Mouse (Mus musculus): ENCODE results near the gene Ddx41. TPM values are rescaled to one million over a fixed set of nuclear protein-coding genes. Genes with fewer than 3 reads are reported as not detected.

Gene Ddx41
- total and polyA plus RNA-seq, 2 experiments from 2014 or later, result 16.3 to 30.4 TPM

DNA sequence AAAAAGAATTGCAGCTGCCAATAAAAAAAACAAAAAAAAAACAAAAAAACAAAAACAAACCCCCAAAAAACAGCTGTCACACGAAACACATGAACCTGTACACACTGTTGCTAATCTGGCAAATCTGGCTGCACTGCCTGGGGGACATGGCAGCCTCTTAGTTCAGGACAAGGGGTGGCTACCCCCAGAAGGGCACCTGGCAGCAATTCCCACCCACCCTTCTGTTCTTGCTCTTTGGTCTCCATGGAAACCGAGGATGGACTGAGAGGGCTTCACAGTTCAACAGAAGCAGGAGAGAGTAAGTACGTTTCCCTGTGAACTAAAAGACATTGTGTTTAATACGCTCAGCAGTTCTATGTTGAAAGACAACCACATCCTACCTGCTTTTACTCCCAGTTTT is 40.8 kb downstream of the Ddx41 start:
- Histone ChIP-seq H3K9me3 (replicated peaks; ENCODE audit: control insufficient read depth, low read length) (no peaks in the 10 kb centered on the region), H3K27ac (ENCODE audit: low read depth) (no peak overlapping the region), H3K36me3 (replicated peaks; ENCODE audit: control insufficient read depth, insufficient read depth, low read length) (peaks cover 17% of the 10 kb centered on the region), H3K4me1 (ENCODE audit: control insufficient read depth, insufficient read depth) (peaks cover 9% of the 10 kb centered on the region; the same call in 1 of the 2 replicates), H3K27me3 (ENCODE audit: control insufficient read depth, insufficient read depth, low read length) (peaks cover 67% of the 10 kb centered on the region), H3K4me2 (ENCODE audit: low read depth, low read length) (no peak overlapping the region), H3K9ac (replicated peaks; ENCODE audit: low read depth, low read length) (no peak overlapping the region), H3K4me3 (ENCODE audit: low read depth, low read length) (no peak overlapping the region)
- DNase-seq (ENCODE audit: low spot score), result no peak
- TF ChIP-seq EP300 (IDR thresholded peaks at IDR 0.05; ENCODE audit: low read depth) (no peak), CTCF (IDR thresholded peaks at IDR 0.05; ENCODE audit: low read depth) (no peak)
- 48% methylated on average over 4 of the region's 4 CpGs for WGBS
- ATAC-seq (ENCODE audit: insufficient read depth, low read depth), result no peak

DNA sequence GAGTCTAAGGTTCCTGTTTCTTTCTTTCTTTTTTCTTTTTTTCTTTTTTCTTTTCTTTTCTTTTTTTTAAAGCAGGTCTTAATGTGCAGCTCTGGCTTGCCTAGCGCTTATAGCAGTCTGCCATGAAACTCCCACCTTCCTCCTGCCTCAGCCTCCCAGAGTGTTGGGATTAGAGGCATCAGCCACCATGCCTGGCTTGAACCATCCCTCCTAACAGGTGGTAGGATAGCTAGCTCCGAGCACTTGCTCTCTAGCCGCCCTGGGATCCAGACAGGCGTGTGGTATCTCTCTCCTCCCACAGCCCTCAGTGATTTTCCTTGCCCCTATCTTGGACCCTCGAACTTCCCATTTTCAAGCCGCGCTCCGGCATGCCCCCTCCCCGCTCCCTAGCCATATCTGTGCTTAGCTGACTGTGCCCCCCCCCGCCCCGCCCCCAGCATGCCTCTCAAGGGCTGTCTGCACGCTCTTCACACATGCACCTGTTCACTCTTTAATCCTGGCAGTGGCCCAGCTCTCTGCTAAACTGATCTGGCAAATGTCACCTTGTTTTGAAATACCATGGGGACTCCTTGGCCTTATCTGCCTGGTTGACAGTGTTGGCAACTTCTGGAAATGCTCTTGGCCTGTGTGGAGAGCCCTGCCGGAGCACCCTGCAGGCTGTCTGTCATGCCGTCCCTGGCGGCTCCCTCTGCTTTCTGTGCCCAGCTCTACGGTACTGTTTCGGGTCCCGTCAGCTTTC is 41.4 kb downstream of the Ddx41 start:
- ATAC-seq (ENCODE audit: insufficient read depth, low read depth), result peak; percentile 91
- 9% methylated on average over 18 of the region's 18 CpGs for WGBS
- DNase-seq (ENCODE audit: low spot score), result peak; percentile 95
- peak; percentile 91 for TF ChIP-seq EP300 (IDR thresholded peaks at IDR 0.05; ENCODE audit: low read depth)
- no peak for TF ChIP-seq CTCF (IDR thresholded peaks at IDR 0.05; ENCODE audit: low read depth)
- H3K27ac ChIP-seq (ENCODE audit: low read depth), result no peak overlapping the region
- H3K4me3 ChIP-seq (ENCODE audit: low read depth, low read length), result no peak overlapping the region
- H3K4me1 ChIP-seq (ENCODE audit: control insufficient read depth, insufficient read depth), result peaks cover 9% of the 10 kb centered on the region; the same call in 1 of the 2 replicates
- peaks cover 15% of the 10 kb centered on the region for H3K36me3 ChIP-seq (replicated peaks; ENCODE audit: control insufficient read depth, insufficient read depth, low read length)
- H3K9ac ChIP-seq (replicated peaks; ENCODE audit: low read depth, low read length), result no peak overlapping the region
- peaks cover 65% of the 10 kb centered on the region for H3K27me3 ChIP-seq (ENCODE audit: control insufficient read depth, insufficient read depth, low read length)
- H3K4me2 ChIP-seq (ENCODE audit: low read depth, low read length), result no peak overlapping the region; the same call in 1 of the 2 replicates
- no peaks in the 10 kb centered on the region for H3K9me3 ChIP-seq (replicated peaks; ENCODE audit: control insufficient read depth, low read length)

DNA sequence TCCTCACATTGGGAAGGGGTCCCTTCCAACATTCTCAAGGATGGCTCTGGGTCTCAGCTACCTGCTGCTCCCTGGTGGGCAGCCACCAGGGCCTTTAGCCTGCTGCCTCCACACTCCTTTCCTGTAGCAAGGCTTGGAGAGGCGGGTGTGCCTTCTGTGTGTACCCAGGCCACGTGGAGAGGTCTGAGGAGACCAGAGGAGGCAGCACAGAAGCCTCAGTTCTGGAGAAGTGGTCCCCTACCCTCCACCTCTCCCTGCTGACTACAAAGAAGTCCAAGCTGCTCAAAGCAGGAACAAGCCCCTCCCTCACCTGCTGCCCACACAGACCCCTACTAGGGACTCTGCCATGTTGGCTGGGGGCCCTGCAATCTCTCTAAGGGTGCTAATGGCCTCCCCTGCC is 42.2 kb downstream of the Ddx41 start:
- H3K9me3 ChIP-seq (replicated peaks; ENCODE audit: control insufficient read depth, low read length), result no peaks in the 10 kb centered on the region
- WGBS, result 14% methylated on average over 2 of the region's 2 CpGs
- no peak for DNase-seq (ENCODE audit: low spot score)
- H3K9ac ChIP-seq (replicated peaks; ENCODE audit: low read depth, low read length), result no peak overlapping the region
- H3K4me2 ChIP-seq (ENCODE audit: low read depth, low read length), result no peak overlapping the region
- peaks cover 68% of the 10 kb centered on the region for H3K27me3 ChIP-seq (ENCODE audit: control insufficient read depth, insufficient read depth, low read length)
- H3K4me3 ChIP-seq (ENCODE audit: low read depth, low read length), result no peak overlapping the region
- H3K27ac ChIP-seq (ENCODE audit: low read depth), result no peak overlapping the region
- TF ChIP-seq CTCF (IDR thresholded peaks at IDR 0.05; ENCODE audit: low read depth) (no peak), EP300 (IDR thresholded peaks at IDR 0.05; ENCODE audit: low read depth) (no peak)
- H3K4me1 ChIP-seq (ENCODE audit: control insufficient read depth, insufficient read depth), result peaks cover 9% of the 10 kb centered on the region; the same call in 1 of the 2 replicates
- H3K36me3 ChIP-seq (replicated peaks; ENCODE audit: control insufficient read depth, insufficient read depth, low read length), result peaks cover 15% of the 10 kb centered on the region
- no peak for ATAC-seq (ENCODE audit: insufficient read depth, low read depth)

- H3K27me3 ChIP-seq (ENCODE audit: control insufficient read depth, insufficient read depth, low read length), result peaks cover 87% of the 10 kb centered on the region
- WGBS, result 1% methylated on average over 34 of the region's 83 CpGs
- TF ChIP-seq CTCF (IDR thresholded peaks at IDR 0.05; ENCODE audit: low read depth), result no peak
- peak within 1 kb of the TSS; percentile 78 for H3K27ac ChIP-seq (ENCODE audit: low read depth)
- H3K4me2 ChIP-seq (ENCODE audit: low read depth, low read length), result peak within 1 kb of the TSS; percentile 77
- H3K9ac ChIP-seq (replicated peaks; ENCODE audit: low read depth, low read length), result peak within 1 kb of the TSS; percentile 80
- no peaks in the 10 kb centered on the region for H3K9me3 ChIP-seq (replicated peaks; ENCODE audit: control insufficient read depth, low read length)
- H3K4me3 ChIP-seq (ENCODE audit: low read depth, low read length), result peak within 1 kb of the TSS; percentile 74
- H3K4me1 ChIP-seq (ENCODE audit: control insufficient read depth, insufficient read depth), result 0 out of 2 replicates have a peak, but pooled peaks cover 4% of the 10 kb centered on the region
- DNase-seq (ENCODE audit: low spot score), result peak; percentile 39
- ATAC-seq (ENCODE audit: insufficient read depth, low read depth), result peak; percentile 74
- H3K36me3 ChIP-seq (replicated peaks; ENCODE audit: control insufficient read depth, insufficient read depth, low read length), result no peaks in the 10 kb centered on the region
Measured at GRCm38 (mm10) chr13:55487578-55488498, 48.6 kb downstream of the Ddx41 start, which contains the start of gene Dbn1. Gene Dbn1 (minus strand): TSS chr13:55488111.

DNA sequence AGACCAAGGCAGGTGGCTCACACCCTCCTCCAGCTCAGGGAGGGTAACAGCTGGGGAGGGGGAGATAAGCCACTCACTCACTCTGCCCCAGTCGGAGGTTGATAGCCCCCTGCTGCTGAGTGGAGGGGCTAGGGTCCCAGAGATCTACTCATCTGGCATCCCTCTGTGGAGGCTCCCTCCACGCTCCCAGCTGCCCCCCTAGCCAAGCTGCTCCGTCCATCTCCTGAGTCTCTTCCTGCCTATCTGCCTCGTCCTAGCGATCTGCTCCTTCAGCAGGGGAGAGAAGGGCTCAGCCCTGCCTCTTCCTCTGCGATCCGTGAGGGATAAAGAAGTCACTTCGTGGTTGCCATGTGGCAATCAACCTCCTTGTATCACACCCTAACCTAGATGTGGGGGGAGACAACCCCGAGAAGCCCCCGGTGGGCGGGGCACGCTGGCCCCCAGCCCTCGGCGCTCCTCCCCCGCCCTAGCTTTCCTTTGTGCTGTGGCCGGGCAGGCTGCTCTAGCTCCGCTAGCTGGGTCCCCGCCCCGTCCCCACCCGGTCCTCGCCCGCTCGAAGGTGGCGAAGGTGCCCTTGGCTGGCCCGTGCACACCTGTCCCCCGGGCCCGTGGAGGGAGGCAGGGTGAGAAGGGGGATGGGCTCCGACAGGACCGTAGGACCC is 49.4 kb downstream of the Ddx41 start:
- peak overlapping the region; percentile 77 for H3K4me2 ChIP-seq (ENCODE audit: low read depth, low read length)
- no peak for DNase-seq (ENCODE audit: low spot score)
- peak overlapping the region; percentile 80 for H3K9ac ChIP-seq (replicated peaks; ENCODE audit: low read depth, low read length)
- H3K27ac ChIP-seq (ENCODE audit: low read depth), result peak overlapping the region; percentile 78
- H3K27me3 ChIP-seq (ENCODE audit: control insufficient read depth, insufficient read depth, low read length), result peaks cover 85% of the 10 kb centered on the region
- 2% methylated on average over 27 of the region's 29 CpGs for WGBS
- no peaks in the 10 kb centered on the region for H3K9me3 ChIP-seq (replicated peaks; ENCODE audit: control insufficient read depth, low read length)
- H3K36me3 ChIP-seq (replicated peaks; ENCODE audit: control insufficient read depth, insufficient read depth, low read length), result no peaks in the 10 kb centered on the region
- 0 out of 2 replicates have a peak, but pooled peaks cover 4% of the 10 kb centered on the region for H3K4me1 ChIP-seq (ENCODE audit: control insufficient read depth, insufficient read depth)
- TF ChIP-seq EP300 (IDR thresholded peaks at IDR 0.05; ENCODE audit: low read depth), result no peak
- TF ChIP-seq CTCF (IDR thresholded peaks at IDR 0.05; ENCODE audit: low read depth), result no peak
- ATAC-seq (ENCODE audit: insufficient read depth, low read depth), result peak; percentile 39
- H3K4me3 ChIP-seq (ENCODE audit: low read depth, low read length), result peak overlapping the region; percentile 74

All from heart, postnatal 0 days (tissue).